Mouse (Mus musculus) spleen, adult 2 months (tissue): ENCODE measurements around the gene D030056L22Rik. TPM values are rescaled to one million over a fixed set of nuclear protein-coding genes. Genes with fewer than 3 reads are reported as not detected.
"Not testable (repeated sequence)": the region's sequence is repeated elsewhere in the genome, so short reads cannot be mapped to it uniquely, and the experiment has no call there.

Source experiments
- DNase-seq, 2 experiments: peaks; one replicate each; pipeline versions ENCODE4 v3.0.0 to v3.0.0-alpha.2; 2012 to 2021; ENCODE audit warnings: low spot score in 2 of 2, low read depth in 1 of 2
- H3K27ac ChIP-seq: fragments of 200-500 bp; 2 replicates; pipeline ENCODE4 v1.5.1; 2012; ENCODE audit warnings: low read length, inconsistent platforms; ENCODE audit not compliant: insufficient read depth
- H3K27me3 ChIP-seq: fragments of 200-500 bp; 2 replicates; pipeline ENCODE4 v1.6.1; 2012; ENCODE audit warnings: mild to moderate bottlenecking, moderate library complexity, low read length, inconsistent platforms; ENCODE audit not compliant: control insufficient read depth, insufficient read depth
- H3K36me3 ChIP-seq: fragments of 200-500 bp; 2 replicates; pipeline ENCODE4 v1.6.1; 2012; ENCODE audit warnings: mild to moderate bottlenecking, low read length, inconsistent platforms; ENCODE audit not compliant: control insufficient read depth, insufficient read depth
- H3K4me1 ChIP-seq: fragments of 200-500 bp; 2 replicates; pipeline ENCODE4 v1.6.1; 2011; ENCODE audit warnings: inconsistent platforms; ENCODE audit not compliant: control insufficient read depth, insufficient read depth, insufficient read length
- H3K4me3 ChIP-seq: fragments of 200-500 bp; 2 replicates; pipeline ENCODE4 v1.5.1; 2011; ENCODE audit warnings: mild to moderate bottlenecking, inconsistent platforms; ENCODE audit not compliant: insufficient read depth, insufficient read length; ENCODE audit errors: extremely low read depth
- CTCF ChIP-seq: fragments of 200-500 bp; IDR thresholded peaks from 2 replicates; pipeline ENCODE4 v1.5.1; 2011; ENCODE audit warnings: mild to moderate bottlenecking, inconsistent platforms; ENCODE audit not compliant: insufficient read depth, insufficient read length, insufficient replicate concordance; ENCODE audit errors: extremely low read depth
- POLR2A ChIP-seq: fragments of 200-500 bp; IDR thresholded peaks from 2 replicates; pipeline ENCODE4 v1.6.1; 2011; ENCODE audit warnings: low read depth, low read length, inconsistent platforms
- WGBS: fragments of 180-500 bp; shearing (Covaris S2); methylation state at CpG from one replicate; pipeline ENCODE4 v1.1.7; 2018; 5-methylcytosine and 5-hydroxymethylcytosine counted together
- polyA plus RNA-seq: library from polyadenylated mRNA; depleted of rRNA; stranded (reverse); fragments of >200 nt; gene quantifications from 2 replicates; pipeline ENCODE4 v1.2.3, GENCODE M21; 2012

The D030056L22Rik gene
- polyA plus RNA-seq, 1 experiment = 10.1 TPM

DNA sequence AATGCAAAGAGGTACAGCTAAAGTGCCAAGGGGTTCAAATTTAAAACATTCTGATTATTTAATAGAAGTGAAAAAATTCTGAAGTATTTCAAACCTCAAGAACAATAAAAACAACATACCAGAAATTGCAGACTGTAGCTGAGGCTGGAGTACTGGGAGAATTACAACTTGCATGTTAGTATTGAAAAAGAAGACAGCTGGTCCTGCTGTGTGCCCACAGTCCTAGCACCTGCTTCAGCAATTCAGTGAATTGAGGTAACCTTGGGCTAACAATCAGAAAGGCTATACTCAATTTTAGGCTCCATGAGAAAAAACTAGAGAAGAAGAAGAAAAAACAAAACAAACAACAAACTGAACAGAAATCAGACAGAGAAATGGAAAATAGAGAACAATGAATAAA is 4.9 kb upstream of the D030056L22Rik start:
- no peaks in the 10 kb centered on the region for H3K36me3 ChIP-seq
- no peak for TF ChIP-seq CTCF
- TF ChIP-seq POLR2A = no peak
- no peak overlapping the region for H3K27ac ChIP-seq
- H3K4me1 ChIP-seq = no peaks in the 10 kb centered on the region; the same call in 1 of the 2 replicates
- no peak for DNase-seq
- no peaks in the 10 kb centered on the region for H3K27me3 ChIP-seq
- H3K4me3 ChIP-seq = no peak overlapping the region

DNA sequence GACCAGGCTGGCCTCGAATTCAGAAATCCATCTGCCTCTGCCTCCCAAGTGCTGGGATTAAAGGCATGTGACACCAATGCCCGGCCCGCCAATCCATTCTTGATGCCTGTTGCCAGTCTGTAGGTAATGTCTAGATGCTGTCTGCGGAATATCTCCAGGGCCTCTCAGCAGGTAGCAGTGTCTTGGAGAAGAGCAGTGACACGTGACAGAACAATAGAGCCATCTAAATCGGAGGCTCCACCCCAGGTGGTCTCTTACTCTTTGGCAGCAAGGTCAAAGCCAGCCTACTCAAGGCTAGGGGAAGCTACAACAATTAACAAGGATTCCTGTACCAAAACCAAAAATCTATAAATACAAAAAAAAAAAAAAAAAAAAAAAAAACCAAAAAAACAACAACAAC is 2.1 kb upstream of the D030056L22Rik start:
- whole genome bisulfite sequencing = 92% methylated on average over 6 of the region's 6 CpGs
- Histone ChIP-seq H3K4me1 (peaks cover 4% of the 10 kb centered on the region), H3K27me3 (no peaks in the 10 kb centered on the region), H3K36me3 (no peaks in the 10 kb centered on the region), H3K27ac (no peak overlapping the region), H3K4me3 (no peak overlapping the region)
- no peak for DNase-seq
- TF ChIP-seq CTCF (no peak), POLR2A (no peak)

DNA sequence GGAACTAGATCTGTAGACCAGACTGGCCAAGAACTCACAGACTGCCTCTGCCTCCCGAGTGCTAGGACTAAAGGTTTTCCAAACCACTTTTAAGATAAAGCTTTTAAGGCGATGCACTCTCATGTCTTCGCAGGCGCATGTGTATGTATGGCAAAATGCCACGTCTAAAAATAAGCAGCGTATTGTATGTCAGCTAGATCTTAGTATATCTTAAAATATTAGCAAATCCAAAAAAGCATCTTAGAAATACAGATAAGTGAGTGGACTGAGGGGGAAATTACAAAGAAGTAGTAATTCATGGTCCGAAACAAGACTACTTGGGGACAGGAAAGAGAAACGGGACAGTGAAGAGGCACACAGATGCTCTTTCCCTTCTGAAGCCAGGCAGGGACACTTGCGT is 1.4 kb upstream of the D030056L22Rik start:
- WGBS = 82% methylated on average over 9 of the region's 9 CpGs
- Histone ChIP-seq H3K36me3 (no peaks in the 10 kb centered on the region), H3K27me3 (no peaks in the 10 kb centered on the region), H3K4me1 (peaks cover 4% of the 10 kb centered on the region), H3K27ac (no peak overlapping the region), H3K4me3 (no peak overlapping the region)
- no peak for DNase-seq
- no peak for TF ChIP-seq CTCF
- TF ChIP-seq POLR2A = no peak

DNA sequence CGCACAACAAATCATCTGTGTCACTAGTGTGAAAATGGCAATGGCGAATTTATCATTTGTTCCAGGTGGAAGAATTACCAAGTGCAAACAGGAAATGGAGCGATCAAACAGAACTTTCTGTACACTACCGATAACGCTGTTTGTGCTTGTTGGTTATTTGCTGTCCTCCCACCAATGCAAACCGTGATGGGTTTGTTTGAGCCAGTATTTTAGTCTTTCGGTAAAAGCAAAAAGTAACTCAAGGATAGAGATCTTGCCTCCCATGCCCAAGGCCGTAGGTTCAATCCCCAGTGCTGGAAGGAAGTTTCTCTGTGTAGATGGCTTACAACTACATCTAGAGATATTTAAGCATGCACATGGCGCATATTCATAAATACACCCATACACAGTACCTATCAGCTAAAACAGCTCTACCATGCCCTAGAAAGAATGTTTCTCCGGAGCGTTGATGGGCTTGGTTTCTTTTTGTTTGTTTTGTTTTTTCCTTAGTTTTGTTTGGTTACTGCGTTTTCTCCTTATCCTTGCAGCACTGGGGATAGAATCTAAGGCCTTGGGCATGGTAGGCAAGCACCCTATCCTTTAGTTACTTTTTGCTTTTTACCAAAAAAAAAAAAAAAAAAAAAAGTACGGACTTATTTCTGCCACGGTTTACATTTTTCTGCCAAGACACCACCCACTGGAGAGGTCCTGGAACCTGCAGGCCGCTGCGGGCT is 684 bp upstream of the D030056L22Rik start:
- Histone ChIP-seq H3K27ac (peak overlapping the region; percentile 98), H3K27me3 (no peaks in the 10 kb centered on the region), H3K4me1 (peaks cover 4% of the 10 kb centered on the region), H3K4me3 (peak overlapping the region; percentile 68), H3K36me3 (no peaks in the 10 kb centered on the region)
- no peak for DNase-seq
- WGBS = 51% methylated on average over 16 of the region's 16 CpGs
- TF ChIP-seq POLR2A = no peak
- TF ChIP-seq CTCF = no peak

DNA sequence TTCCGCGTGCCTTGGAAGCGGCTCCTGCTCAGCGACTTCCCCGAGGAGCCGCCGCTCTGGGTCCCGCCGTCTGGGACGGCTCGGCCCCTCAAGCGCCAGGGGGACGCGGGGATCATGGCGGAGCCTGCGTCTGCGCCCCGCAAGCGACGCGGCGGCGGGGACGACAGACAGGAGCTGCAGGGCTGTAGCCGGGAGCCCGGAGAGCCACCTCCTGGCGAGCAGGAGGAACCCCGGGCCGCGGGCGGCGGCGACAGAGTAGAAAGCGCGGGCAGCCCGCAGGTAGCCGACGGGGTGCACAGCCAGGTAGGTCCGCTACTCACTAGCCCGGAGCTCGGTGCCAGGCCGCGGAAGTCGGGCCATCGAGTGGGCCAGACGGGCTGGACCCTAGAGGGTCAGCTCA is 364 bp downstream of the D030056L22Rik start:
- WGBS = under 1% methylated on average over 42 of the region's 46 CpGs
- H3K4me3 ChIP-seq = peak overlapping the region; percentile 71
- peak overlapping the region; percentile 61; the same call in 1 of the 2 replicates for H3K27ac ChIP-seq
- H3K36me3 ChIP-seq, H3K27me3 ChIP-seq, H3K4me1 ChIP-seq: not testable (repeated sequence)
- DNase-seq = peak; percentile 26 to 58

DNA sequence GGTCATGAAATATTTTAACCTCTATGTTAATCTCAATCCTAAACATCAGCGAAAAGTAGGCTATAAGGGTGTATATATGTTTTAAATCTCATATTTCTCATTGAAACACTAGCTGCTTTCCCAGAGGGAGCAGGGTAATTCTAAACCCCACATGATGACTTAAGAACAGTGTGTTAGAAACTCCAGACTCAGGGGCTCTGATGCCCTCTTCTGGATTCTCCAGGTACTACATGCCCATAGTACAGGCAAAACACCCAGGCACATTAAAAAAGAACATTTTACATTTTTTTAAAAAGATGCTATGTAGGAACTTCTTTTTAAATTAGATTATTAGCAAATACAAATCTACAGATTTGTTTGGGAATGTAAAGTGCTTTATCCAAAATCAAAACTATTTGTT is 3.4 kb downstream of the D030056L22Rik start:
- TF ChIP-seq CTCF (peak; percentile 20; the same call in 1 of the 2 replicates), POLR2A (no peak)
- peak; percentile 43 to 59 for DNase-seq
- H3K36me3 ChIP-seq = peaks cover 2% of the 10 kb centered on the region
- no peak overlapping the region for H3K4me3 ChIP-seq
- no peak overlapping the region for H3K27ac ChIP-seq
- peaks cover 4% of the 10 kb centered on the region for H3K4me1 ChIP-seq
- 46% methylated on average over 1 of the region's 1 CpGs for WGBS
- H3K27me3 ChIP-seq = no peaks in the 10 kb centered on the region

DNA sequence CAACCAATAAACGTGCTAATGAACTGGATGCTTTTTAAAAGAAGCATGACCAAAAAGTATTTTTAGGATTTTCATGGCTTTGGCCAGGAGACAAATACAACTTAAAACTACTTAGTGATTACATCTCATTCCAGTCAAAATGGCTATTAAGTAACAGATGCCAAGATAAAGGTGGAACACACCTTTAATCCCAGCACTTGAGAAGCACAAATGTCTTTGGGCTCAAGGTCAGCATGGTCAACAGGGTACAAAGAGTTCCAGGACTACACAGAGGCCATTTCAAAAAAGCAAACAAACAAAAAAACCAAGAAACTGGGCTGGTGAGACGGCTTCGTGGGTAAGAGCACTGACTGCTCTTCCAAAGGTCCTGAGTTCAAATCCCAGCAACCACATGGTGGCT is 7.3 kb downstream of the D030056L22Rik start:
- Histone ChIP-seq H3K27ac (no peak overlapping the region), H3K4me1 (no peaks in the 10 kb centered on the region), H3K4me3 (no peak overlapping the region), H3K27me3 (no peaks in the 10 kb centered on the region), H3K36me3 (peaks cover 2% of the 10 kb centered on the region)
- WGBS = 94% methylated on average over 3 of the region's 3 CpGs
- no peak for DNase-seq
- TF ChIP-seq CTCF (no peak), POLR2A (no peak)

DNA sequence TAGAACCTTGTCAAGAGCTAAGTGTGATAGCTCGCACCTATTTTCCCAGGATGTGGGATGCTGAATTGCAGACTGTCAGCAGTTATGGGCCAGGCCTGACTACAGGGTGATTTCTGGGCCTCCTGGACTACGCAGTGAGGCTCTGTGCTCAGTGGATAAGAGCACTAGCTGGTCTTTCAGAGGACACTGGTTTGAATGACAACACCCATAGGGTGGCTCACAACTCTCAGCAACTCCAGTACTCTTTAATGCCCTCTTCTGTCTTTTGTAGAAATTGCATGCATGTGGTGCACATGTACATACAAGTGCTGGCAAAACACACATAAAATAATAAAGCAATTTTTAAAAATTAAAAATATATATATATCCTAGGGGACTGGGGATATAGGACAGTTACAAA is 12.2 kb downstream of the D030056L22Rik start:
- H3K27me3 ChIP-seq = no peaks in the 10 kb centered on the region
- TF ChIP-seq CTCF (no peak), POLR2A (no peak)
- no peaks in the 10 kb centered on the region for H3K4me1 ChIP-seq
- H3K4me3 ChIP-seq = no peak overlapping the region
- WGBS = 85% methylated on average over 2 of the region's 2 CpGs
- H3K36me3 ChIP-seq = no peaks in the 10 kb centered on the region
- no peak overlapping the region for H3K27ac ChIP-seq
- no peak for DNase-seq
